Mouse (Mus musculus) liver, postnatal 0 days (tissue): Measurements from ENCODE around the gene Creb3l2. TPM values are rescaled to one million over a fixed set of nuclear protein-coding genes. Genes with fewer than 3 reads are reported as not detected.
"Not testable (repeated sequence)": the region's sequence is repeated elsewhere in the genome, so short reads cannot be mapped to it uniquely, and the experiment has no call there.

Source experiments
- ATAC-seq: fragments of 200-750 bp; cut with Nextera tagmentation; 2 replicates; pipeline ENCODE4 v1.8.0; 2017; ENCODE audit warnings: mild to moderate bottlenecking, moderate library complexity
- DNase-seq: peaks from one replicate; pipeline ENCODE4 v3.0.0-alpha.2; 2016
- H3K27ac ChIP-seq: fragments of 300-500 bp; sonication (generic); 2 replicates; pipeline ENCODE4 v1.5.1; 2014; ENCODE audit warnings: antibody characterized with exemption, moderate library complexity, mild to moderate bottlenecking, low read depth
- H3K27me3 ChIP-seq: fragments of 300-500 bp; sonication (generic); 2 replicates; pipeline ENCODE4 v1.6.1; 2014; ENCODE audit warnings: low read length, control low read depth, mixed read lengths; ENCODE audit not compliant: insufficient read depth
- H3K36me3 ChIP-seq: fragments of 300-500 bp; sonication (generic); replicated peaks from 2 replicates; pipeline ENCODE4 v1.6.1; 2014; ENCODE audit warnings: mild to moderate bottlenecking, control low read depth, low read length, moderate library complexity, mixed read lengths; ENCODE audit not compliant: insufficient read depth
- H3K4me1 ChIP-seq: fragments of 300-500 bp; sonication (generic); 2 replicates; pipeline ENCODE4 v1.6.1; 2014; ENCODE audit warnings: antibody characterized with exemption, mild to moderate bottlenecking, control low read depth; ENCODE audit not compliant: insufficient read depth
- H3K4me2 ChIP-seq: fragments of 300-500 bp; sonication (generic); 2 replicates; pipeline ENCODE4 v1.6.1; 2014; ENCODE audit warnings: low read depth, mild to moderate bottlenecking, low read length, moderate library complexity, mixed read lengths
- H3K4me3 ChIP-seq: fragments of 300-500 bp; sonication (generic); 2 replicates; pipeline ENCODE4 v1.5.1; 2014; ENCODE audit warnings: low read depth, low read length
- H3K9ac ChIP-seq: fragments of 300-500 bp; sonication (generic); replicated peaks from 2 replicates; pipeline ENCODE4 v1.6.1; 2014; ENCODE audit warnings: mild to moderate bottlenecking, moderate library complexity
- H3K9me3 ChIP-seq: fragments of 300-500 bp; sonication (generic); 2 replicates; pipeline ENCODE4 v1.6.1; 2016; ENCODE audit warnings: mild to moderate bottlenecking, control low read depth, low read length, mixed read lengths
- CTCF ChIP-seq: sonication (generic); IDR thresholded peaks from 2 replicates; pipeline ENCODE4 v1.5.1; 2016; ENCODE audit warnings: antibody characterized with exemption, low read depth
- EP300 ChIP-seq: IDR thresholded peaks from 2 replicates; pipeline ENCODE4 v1.6.1; 2016; ENCODE audit warnings: antibody characterized with exemption, low read depth, mild to moderate bottlenecking
- WGBS: fragments of 180-500 bp; shearing (Covaris S2); extraction: QIAGEN DNeasy Blood & Tissue Kit; methylation state at CpG from one replicate; pipeline ENCODE4 v1.1.7; 2014; ENCODE audit not compliant: insufficient replicate concordance; 5-methylcytosine and 5-hydroxymethylcytosine counted together
- polyA plus RNA-seq: library from polyadenylated mRNA; unstranded; fragments of >200 nt; fragmentation: Nextera tagmentation; extraction: Ambion mirVana; gene quantifications from 2 replicates; pipeline ENCODE4 v1.2.1, GENCODE M21; 2015

The Creb3l2 gene
- polyA plus RNA-seq, 1 experiment from 2014 or later, result 2.1 TPM

- H3K27ac ChIP-seq, result peak overlapping the region; percentile 36; the same call in 1 of the 2 replicates
- not testable (repeated sequence) for H3K36me3 ChIP-seq, H3K4me1 ChIP-seq
Measured at GRCm38 (mm10) chr6:37463517-37464482, 21.9 kb upstream of the Creb3l2 start.

GRCm38 (mm10) chr6:37460681-37461080 lies 18.7 kb upstream of the Creb3l2 start:
- 75% methylated on average over 6 of the region's 6 CpGs for WGBS
- no peaks in the 10 kb centered on the region for H3K9me3 ChIP-seq

More at GRCm38 (mm10) chr6:37463517-37464482, 21.9 kb upstream of the Creb3l2 start:
- H3K4me3 ChIP-seq, result peak overlapping the region; percentile 36
- H3K4me2 ChIP-seq, result peak overlapping the region; percentile 53
- H3K27me3 ChIP-seq, H3K9ac ChIP-seq, H3K9me3 ChIP-seq: not testable (repeated sequence)
- ATAC-seq (peak; percentile 98), DNase-seq (peak; percentile 66)
- WGBS, result 0% methylated on average over 6 of the region's 25 CpGs
- peak; percentile 63 for TF ChIP-seq CTCF

GRCm38 (mm10) chr6:37459656-37460055 lies 17.7 kb upstream of the Creb3l2 start:
- H3K9me3 ChIP-seq, H3K27ac ChIP-seq, DNase-seq, H3K4me2 ChIP-seq, H3K4me1 ChIP-seq, ATAC-seq, H3K36me3 ChIP-seq, H3K27me3 ChIP-seq, H3K9ac ChIP-seq, H3K4me3 ChIP-seq: not testable (repeated sequence)
- 44% methylated on average over 9 of the region's 9 CpGs for WGBS

More at GRCm38 (mm10) chr6:37460681-37461080, 18.7 kb upstream of the Creb3l2 start:
- Histone ChIP-seq H3K27me3 (no peaks in the 10 kb centered on the region), H3K4me1 (no peaks in the 10 kb centered on the region), H3K4me3 (no peak overlapping the region), H3K9ac (no peak overlapping the region), H3K4me2 (no peak overlapping the region), H3K27ac (no peak overlapping the region), H3K36me3 (no peaks in the 10 kb centered on the region)
- no peak for ATAC-seq
- DNase-seq, result no peak
- TF ChIP-seq EP300 (no peak), CTCF (no peak)

- Histone ChIP-seq H3K9ac (no peak overlapping the region), H3K4me1 (peaks cover under 1% of the 10 kb centered on the region; the same call in 1 of the 2 replicates), H3K27ac (no peak overlapping the region), H3K27me3 (no peaks in the 10 kb centered on the region), H3K4me3 (no peak overlapping the region), H3K4me2 (no peak overlapping the region), H3K9me3 (no peaks in the 10 kb centered on the region), H3K36me3 (no peaks in the 10 kb centered on the region)
- no peak for ATAC-seq
- peak; percentile 41 for TF ChIP-seq CTCF
- no peak for TF ChIP-seq EP300
- 48% methylated on average over 10 of the region's 10 CpGs for whole genome bisulfite sequencing
- DNase-seq, result no peak
Measured at GRCm38 (mm10) chr6:37457990-37458655, 16.2 kb upstream of the Creb3l2 start.

- H3K27ac ChIP-seq, result no peak overlapping the region
- H3K9me3 ChIP-seq, result no peaks in the 10 kb centered on the region
- TF ChIP-seq EP300 (no peak), CTCF (no peak)
- H3K36me3 ChIP-seq, result no peaks in the 10 kb centered on the region
- DNase-seq (no peak), ATAC-seq (no peak)
- no peaks in the 10 kb centered on the region for H3K27me3 ChIP-seq
- no peak overlapping the region for H3K4me3 ChIP-seq
- 60% methylated on average over 5 of the region's 5 CpGs for WGBS
- peaks cover 2% of the 10 kb centered on the region; the same call in 1 of the 2 replicates for H3K4me1 ChIP-seq
- H3K4me2 ChIP-seq, result no peak overlapping the region
- H3K9ac ChIP-seq, result no peak overlapping the region
Measured at GRCm38 (mm10) chr6:37455540-37455939, 13.6 kb upstream of the Creb3l2 start.

GRCm38 (mm10) chr6:37453047-37453446 lies 11.1 kb upstream of the Creb3l2 start:
- TF ChIP-seq EP300 (no peak), CTCF (no peak)
- no peaks in the 10 kb centered on the region for H3K27me3 ChIP-seq
- no peaks in the 10 kb centered on the region for H3K9me3 ChIP-seq
- no peak overlapping the region for H3K4me3 ChIP-seq
- no peak for DNase-seq
- H3K9ac ChIP-seq, result no peak overlapping the region
- no peaks in the 10 kb centered on the region for H3K36me3 ChIP-seq
- peaks cover 2% of the 10 kb centered on the region; the same call in 1 of the 2 replicates for H3K4me1 ChIP-seq
- H3K4me2 ChIP-seq, result no peak overlapping the region
- WGBS, result 65% methylated on average over 4 of the region's 4 CpGs
- no peak overlapping the region for H3K27ac ChIP-seq
- ATAC-seq, result peak; percentile 77
